Mouse (Mus musculus): ENCODE data around the gene Adssl1.

Gene Adssl1

GRCm38 (mm10) chr12:112651778-112652439 is 32.1 kb downstream of the Adssl1 start:
- in situ Hi-C loops (cut with MboI, MseI) = loop anchor here in 1 of 2 experiments (25.0 kb wide), 1 partner anchor 1765 kb away; the partner anchor contains the start of genes Cinp and Tecpr2

DNA sequence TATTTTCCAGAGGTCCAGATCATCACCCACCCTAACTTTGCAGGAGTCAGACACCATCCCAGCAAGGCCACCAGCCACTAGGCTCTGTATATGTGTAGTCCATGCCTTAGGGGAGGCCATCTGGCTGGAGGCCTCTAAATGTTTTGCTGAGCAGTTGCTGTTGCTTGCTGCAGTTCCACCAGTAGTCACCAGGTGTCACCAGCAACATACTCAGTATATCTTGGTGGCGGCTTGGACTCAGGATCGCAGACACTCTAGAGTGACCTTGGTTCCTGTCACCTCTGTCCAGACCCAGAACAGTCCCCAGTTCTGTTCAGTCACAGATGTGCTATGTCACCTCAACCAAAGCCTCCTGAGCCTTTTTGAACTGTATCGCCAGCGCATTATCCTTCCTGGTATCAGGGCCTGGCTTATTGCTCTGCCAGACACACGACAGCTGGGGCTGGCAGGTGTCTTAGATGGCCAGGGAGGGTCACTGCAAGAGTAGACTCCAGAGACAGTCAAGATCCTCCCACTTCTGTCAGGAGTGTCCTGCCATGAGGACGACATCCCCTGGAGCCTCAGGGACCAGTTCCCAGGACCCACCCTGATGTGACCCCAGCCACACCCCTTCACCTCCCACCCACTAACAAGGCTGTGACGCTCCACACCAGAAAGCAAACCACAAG is 33.4 kb downstream of the Adssl1 start:
- in situ Hi-C loops (cut with MboI, MseI) = loop anchor here in 1 of 2 experiments (25.0 kb wide), 1 partner anchor 1766 kb away; the partner anchor contains the start of genes Cinp and Tecpr2

- in situ Hi-C loops (cut with MboI, MseI) = loop anchor here in 1 of 2 experiments (25.0 kb wide), 1 partner anchor 1767 kb away; the partner anchor contains the start of genes Cinp and Tecpr2
Observed at GRCm38 (mm10) chr12:112654076-112654475, 34.2 kb downstream of the Adssl1 start.

GRCm38 (mm10) chr12:112658619-112659018 is 38.8 kb downstream of the Adssl1 start:
- in situ Hi-C loops (cut with MboI, MseI) = loop anchor here in 1 of 2 experiments (5.0 to 25.0 kb wide), 2 partner anchors 49 to 1771 kb away; partner anchors contain the start of genes Cinp and Tecpr2

- in situ Hi-C loops (cut with MboI, MseI) = loop anchor here in 1 of 2 experiments (5.0 to 25.0 kb wide), 2 partner anchors 48 to 1772 kb away; partner anchors contain the start of genes Cinp and Tecpr2
Observed at GRCm38 (mm10) chr12:112659109-112659508, 39.3 kb downstream of the Adssl1 start.

- in situ Hi-C loops (cut with MboI, MseI) = loop anchor here in 1 of 2 experiments (25.0 kb wide), 1 partner anchor 1773 kb away; the partner anchor contains the start of genes Cinp and Tecpr2
Observed at GRCm38 (mm10) chr12:112660576-112661326, 40.9 kb downstream of the Adssl1 start.

DNA sequence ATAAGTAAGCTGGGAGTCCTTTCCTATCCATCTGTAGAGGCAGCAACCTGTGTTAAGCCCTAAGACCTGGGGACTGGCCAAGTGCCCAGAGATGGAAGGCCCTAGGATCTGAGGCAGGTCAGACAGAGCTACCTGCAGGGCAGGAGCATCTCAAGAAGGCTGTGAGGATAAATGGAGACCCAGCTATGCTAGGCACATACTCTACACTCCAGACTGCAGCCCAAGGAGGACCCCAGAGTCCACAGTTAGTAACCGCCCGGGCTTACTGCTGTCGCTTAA is 41.4 kb downstream of the Adssl1 start:
- in situ Hi-C loops (cut with MboI, MseI) = loop anchor here in 1 of 2 experiments (25.0 kb wide), 1 partner anchor 1774 kb away; the partner anchor contains the start of genes Cinp and Tecpr2

GRCm38 (mm10) chr12:112661851-112662250 is 42.0 kb downstream of the Adssl1 start:
- in situ Hi-C loops (cut with MboI, MseI) = loop anchor here in 1 of 2 experiments (25.0 kb wide), 1 partner anchor 1775 kb away; the partner anchor contains the start of genes Cinp and Tecpr2

DNA sequence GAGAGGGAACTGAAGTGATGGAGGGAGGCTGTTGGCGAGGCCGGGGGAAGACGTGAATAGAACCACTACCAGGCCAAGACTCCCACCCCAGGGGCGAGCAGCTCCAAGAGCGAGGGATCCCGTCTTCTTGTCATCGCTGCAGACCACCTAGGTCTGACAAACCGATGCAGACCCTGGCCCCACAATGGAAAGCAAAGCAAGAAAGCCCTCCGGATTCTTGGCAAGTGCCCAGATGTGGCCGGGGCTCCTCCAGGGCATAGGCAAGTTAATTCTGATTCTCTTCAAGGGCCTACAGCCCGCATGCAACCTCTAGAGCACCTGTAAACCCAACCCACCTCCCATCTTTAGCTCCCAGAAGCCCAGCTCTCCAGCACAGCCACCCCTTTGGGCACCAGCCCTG is 43.5 kb downstream of the Adssl1 start:
- in situ Hi-C loops (cut with MboI, MseI) = loop anchor here in 1 of 2 experiments (25.0 kb wide), 1 partner anchor 1776 kb away; the partner anchor contains the start of genes Cinp and Tecpr2

- in situ Hi-C loops (cut with MboI, MseI) = loop anchor here in 1 of 2 experiments (25.0 kb wide), 1 partner anchor 1776 kb away; the partner anchor contains the start of genes Cinp and Tecpr2
Observed at GRCm38 (mm10) chr12:112663716-112664115, 43.9 kb downstream of the Adssl1 start.

GRCm38 (mm10) chr12:112664124-112664523 is 44.3 kb downstream of the Adssl1 start:
- in situ Hi-C loops (cut with MboI, MseI) = loop anchor here in 1 of 2 experiments (25.0 kb wide), 1 partner anchor 1777 kb away; the partner anchor contains the start of genes Cinp and Tecpr2

GRCm38 (mm10) chr12:112664656-112665055 is 44.8 kb downstream of the Adssl1 start:
- in situ Hi-C loops (cut with MboI, MseI) = loop anchor here in 1 of 2 experiments (25.0 kb wide), 1 partner anchor 1777 kb away; the partner anchor contains the start of genes Cinp and Tecpr2

- in situ Hi-C loops (cut with MboI, MseI) = loop anchor here in 1 of 2 experiments (25.0 kb wide), 1 partner anchor 1778 kb away; the partner anchor contains the start of genes Cinp and Tecpr2
Observed at GRCm38 (mm10) chr12:112665445-112665844, 45.6 kb downstream of the Adssl1 start.

DNA sequence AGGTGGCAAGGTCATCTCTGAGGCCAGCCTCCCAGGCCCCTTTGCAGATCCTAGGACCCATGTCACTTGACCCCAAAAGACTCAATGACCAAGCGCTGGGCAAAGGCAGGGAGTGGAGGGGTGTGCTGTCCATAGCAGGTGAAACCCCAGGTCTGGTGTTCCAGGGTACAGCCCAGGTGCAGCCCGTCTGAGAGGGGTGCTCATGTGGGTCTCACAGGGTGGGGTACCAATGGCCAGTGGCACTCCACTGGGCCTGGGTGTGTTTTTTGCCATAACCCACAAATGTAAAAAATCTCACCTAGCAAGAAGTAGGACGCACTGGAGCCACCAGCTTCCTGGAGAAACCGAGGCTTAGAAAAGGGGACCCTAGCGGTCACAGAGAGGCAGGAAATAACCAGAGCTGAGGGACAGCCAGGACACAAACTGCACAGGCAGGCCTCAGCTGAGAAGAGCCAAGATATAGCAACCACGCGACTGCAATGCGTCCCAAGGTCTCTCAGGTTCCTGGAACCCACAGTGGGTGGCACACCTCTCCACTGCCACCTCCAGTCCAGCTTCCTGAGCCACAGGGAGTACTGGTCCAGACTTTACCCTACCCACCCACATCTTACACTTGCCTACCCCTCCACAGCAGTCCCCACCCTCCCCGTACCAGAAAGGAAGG is 46.2 kb downstream of the Adssl1 start:
- in situ Hi-C loops (cut with MboI, MseI) = loop anchor here in 1 of 2 experiments (25.0 kb wide), 1 partner anchor 1779 kb away; the partner anchor contains the start of genes Cinp and Tecpr2

GRCm38 (mm10) chr12:112667619-112668297 is 47.9 kb downstream of the Adssl1 start:
- in situ Hi-C loops (cut with MboI, MseI) = loop anchor here in 1 of 2 experiments (25.0 kb wide), 1 partner anchor 1780 kb away; the partner anchor contains the start of genes Cinp and Tecpr2

GRCm38 (mm10) chr12:112670718-112671393 is 51.0 kb downstream of the Adssl1 start:
- in situ Hi-C loops (cut with MboI, MseI) = loop anchor here in 1 of 2 experiments (25.0 kb wide), 1 partner anchor 1784 kb away; the partner anchor contains the start of genes Cinp and Tecpr2

DNA sequence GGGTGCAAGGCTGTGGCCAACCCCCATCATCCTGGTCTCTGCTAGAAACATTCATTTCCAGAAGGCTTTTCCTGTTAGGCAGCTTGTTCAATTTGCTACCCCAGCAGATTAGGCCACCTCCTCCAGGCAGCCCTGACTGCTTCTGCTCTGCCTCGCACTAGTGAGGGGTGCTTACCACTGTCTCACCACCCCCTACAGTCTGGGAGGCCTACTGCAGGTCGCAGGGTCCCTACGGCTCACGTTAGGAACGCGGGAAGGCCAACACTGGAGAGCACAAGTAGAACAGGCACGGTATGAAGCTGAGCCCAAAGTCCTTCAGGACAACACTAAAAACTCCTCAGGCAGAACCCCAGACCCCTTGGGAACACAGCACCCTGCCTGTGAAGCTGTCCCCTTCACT is 52.0 kb downstream of the Adssl1 start:
- in situ Hi-C loops (cut with MboI, MseI) = loop anchor here in 1 of 2 experiments (25.0 kb wide), 1 partner anchor 1785 kb away; the partner anchor contains the start of genes Cinp and Tecpr2

- in situ Hi-C loops (cut with MboI, MseI) = loop anchor here in 1 of 2 experiments (25.0 kb wide), 1 partner anchor 1786 kb away; the partner anchor contains the start of genes Cinp and Tecpr2
Observed at GRCm38 (mm10) chr12:112672744-112673575, 53.1 kb downstream of the Adssl1 start.
